19 mouse cellular contexts compared by ENCODE assay signal in the genomic region with DNA sequence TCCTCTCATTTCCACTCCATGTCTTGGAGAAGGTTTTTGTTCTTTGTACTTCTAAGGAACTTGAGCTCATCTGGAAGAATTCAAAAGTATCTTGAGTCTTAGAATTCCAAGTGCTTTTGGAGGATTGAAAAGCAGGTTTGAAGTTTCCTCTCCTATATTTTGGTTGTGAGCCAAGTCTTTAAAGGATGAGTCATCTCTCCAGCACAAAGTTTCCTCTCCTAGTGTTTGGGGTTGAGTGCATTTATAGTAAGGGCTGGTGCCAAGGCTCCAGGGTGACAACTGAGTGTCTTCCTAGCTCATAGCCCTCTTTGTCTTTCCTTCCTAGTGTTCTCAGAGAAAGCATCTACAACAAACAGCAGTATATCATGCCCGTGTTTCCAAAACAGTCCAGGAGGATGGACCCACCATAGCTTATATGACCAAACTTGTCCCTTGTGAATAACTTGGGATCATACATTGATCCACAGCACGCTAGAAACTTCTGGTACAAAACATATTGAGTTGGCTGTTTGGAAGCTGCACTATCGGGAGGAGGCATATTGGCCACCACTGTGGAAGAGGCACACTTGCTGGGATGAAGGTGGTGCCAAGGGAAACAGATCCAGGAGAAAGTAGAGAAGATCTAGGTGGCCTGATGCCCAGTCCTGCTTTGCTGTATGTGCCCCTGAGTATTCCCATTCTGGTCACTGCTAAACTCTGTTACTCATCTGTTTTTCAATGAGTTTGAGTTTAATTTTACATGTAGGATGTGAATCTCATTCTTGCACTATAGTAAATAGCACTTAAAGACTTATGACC.
DNase-seq lines count a peak whose midpoint lies in the region; ATAC-seq lines count a peak whose summit lies in the region.
"Had no signal": no experiment of that assay in that cellular context is flagged by ENCODE, and none has a peak within 500 bp of the region (broad histone marks: within the 10 kb centered on the region; RNA-seq: fewer than 3 reads in every experiment).

No protein-coding gene starts in this region.

- 89% methylated on average over 3 of the region's 3 CpGs for WGBS in embryonic facial prominence, embryonic 14.5 days
- 87% methylated on average over 3 of the region's 3 CpGs for WGBS in embryonic facial prominence, embryonic 10.5 days
- WGBS in hindbrain, embryonic 14.5 days, result 93% methylated on average over 3 of the region's 3 CpGs

- H3K27ac ChIP-seq in embryonic facial prominence, embryonic 14.5 days (replicated peaks; ENCODE audit: low read depth, low read length), result no peak overlapping the region
- H3K27ac ChIP-seq in embryonic facial prominence, embryonic 10.5 days (replicated peaks), result no peak overlapping the region
- H3K27ac ChIP-seq in hindbrain, embryonic 14.5 days, result no peak overlapping the region
- H3K27ac ChIP-seq: embryonic facial prominence, embryonic 13.5 days; forebrain, embryonic 13.5 days; heart, embryonic 10.5 days; hindbrain, embryonic 13.5 days; intestine, embryonic 15.5 days had no signal

- H3K27me3 ChIP-seq in embryonic facial prominence, embryonic 14.5 days (replicated peaks; ENCODE audit: control insufficient read depth, insufficient read depth, low read length), result no peaks in the 10 kb centered on the region
- no peaks in the 10 kb centered on the region for H3K27me3 ChIP-seq in embryonic facial prominence, embryonic 10.5 days (replicated peaks; ENCODE audit: low read depth, poor library complexity, severe bottlenecking)
- no peaks in the 10 kb centered on the region for H3K27me3 ChIP-seq in hindbrain, embryonic 14.5 days (ENCODE audit: control insufficient read depth, insufficient read depth, low read length)
- H3K27me3 ChIP-seq: embryonic facial prominence, embryonic 13.5 days; forebrain, embryonic 13.5 days; hindbrain, embryonic 13.5 days; intestine, embryonic 15.5 days had no signal

- H3K9ac ChIP-seq in embryonic facial prominence, embryonic 14.5 days (ENCODE audit: low read depth, low read length), result no peak overlapping the region
- no peak overlapping the region for H3K9ac ChIP-seq in hindbrain, embryonic 14.5 days
- H3K9ac ChIP-seq: embryonic facial prominence, embryonic 13.5 days; forebrain, embryonic 13.5 days; forebrain, postnatal 0 days; hindbrain, embryonic 13.5 days; intestine, embryonic 15.5 days had no signal

- ATAC-seq in embryonic facial prominence, embryonic 14.5 days (ENCODE audit: low read depth), result no peak
- no peak for ATAC-seq in hindbrain, embryonic 14.5 days (ENCODE audit: low FRiP score)
- ATAC-seq: forebrain, embryonic 13.5 days; forebrain, postnatal 0 days; intestine, embryonic 15.5 days had no signal

- no peaks in the 10 kb centered on the region for H3K4me1 ChIP-seq in embryonic facial prominence, embryonic 14.5 days (ENCODE audit: control insufficient read depth, insufficient read depth, low read length)
- 0 out of 2 replicates have a peak, but pooled peaks cover 2% of the 10 kb centered on the region for H3K4me1 ChIP-seq in embryonic facial prominence, embryonic 10.5 days
- H3K4me1 ChIP-seq in hindbrain, embryonic 14.5 days (replicated peaks; ENCODE audit: control insufficient read depth, insufficient read depth, low read length), result peaks cover under 1% of the 10 kb centered on the region; the same call in 1 of the 2 replicates
- H3K4me1 ChIP-seq: embryonic facial prominence, embryonic 13.5 days; forebrain, embryonic 13.5 days; intestine, embryonic 15.5 days had no signal

- DNase-seq in cerebellum, adult 18-20 months, result peak; percentile 40 to 46
- no peak for DNase-seq in cerebellum, adult 11-12 months
- DNase-seq in embryonic facial prominence, embryonic 14.5 days (ENCODE audit: low spot score), result peak; percentile 9
- no peak for DNase-seq in embryonic facial prominence, embryonic 10.5 days (ENCODE audit: low spot score)
- peak; percentile 51 for DNase-seq in 416B (ENCODE audit: low read depth)
- DNase-seq in brain, adult 2 months (ENCODE audit: low read depth, low spot score), result peak; percentile 65
- no peak for DNase-seq in hindbrain, embryonic 14.5 days (ENCODE audit: low spot score)
- DNase-seq: adrenal gland, adult 8-10 months; adrenal gland, postnatal 36 days; forebrain, postnatal 0 days; gastrocnemius, postnatal 36 days; heart, adult 18-20 months; heart, postnatal 10 days; kidney, adult 18-20 months had no signal

- no peak overlapping the region for H3K4me3 ChIP-seq in embryonic facial prominence, embryonic 14.5 days (ENCODE audit: low read depth, low read length)
- H3K4me3 ChIP-seq in embryonic facial prominence, embryonic 10.5 days, result no peak overlapping the region
- H3K4me3 ChIP-seq in hindbrain, embryonic 14.5 days (replicated peaks; ENCODE audit: low read length), result no peak overlapping the region
- H3K4me3 ChIP-seq: embryonic facial prominence, embryonic 13.5 days; forebrain, embryonic 13.5 days; heart, embryonic 10.5 days; hindbrain, embryonic 13.5 days; intestine, embryonic 15.5 days had no signal

- no peak overlapping the region for H3K4me2 ChIP-seq in embryonic facial prominence, embryonic 14.5 days (ENCODE audit: low read depth, low read length)
- H3K4me2 ChIP-seq in hindbrain, embryonic 14.5 days (replicated peaks), result no peak overlapping the region
- H3K4me2 ChIP-seq: embryonic facial prominence, embryonic 13.5 days; forebrain, embryonic 13.5 days; hindbrain, embryonic 13.5 days; intestine, embryonic 15.5 days had no signal

- no peaks in the 10 kb centered on the region for H3K9me3 ChIP-seq in embryonic facial prominence, embryonic 14.5 days (ENCODE audit: control insufficient read depth, low read length)
- H3K9me3 ChIP-seq in embryonic facial prominence, embryonic 10.5 days, result no peaks in the 10 kb centered on the region
- no peaks in the 10 kb centered on the region for H3K9me3 ChIP-seq in hindbrain, embryonic 14.5 days (ENCODE audit: control insufficient read depth, low read length)
- H3K9me3 ChIP-seq: embryonic facial prominence, embryonic 13.5 days; forebrain, embryonic 13.5 days; heart, embryonic 10.5 days; hindbrain, embryonic 13.5 days; intestine, embryonic 15.5 days had no signal

- H3K36me3 ChIP-seq in embryonic facial prominence, embryonic 14.5 days (ENCODE audit: control insufficient read depth, insufficient read depth, low read length), result no peaks in the 10 kb centered on the region
- H3K36me3 ChIP-seq in embryonic facial prominence, embryonic 10.5 days (replicated peaks), result no peaks in the 10 kb centered on the region
- no peaks in the 10 kb centered on the region for H3K36me3 ChIP-seq in hindbrain, embryonic 14.5 days (replicated peaks; ENCODE audit: control insufficient read depth, insufficient read depth)
- H3K36me3 ChIP-seq: embryonic facial prominence, embryonic 13.5 days; heart, embryonic 10.5 days; hindbrain, embryonic 13.5 days; intestine, embryonic 15.5 days had no signal

Comparison
In these comparisons a context has a peak if more than half of its experiments do, and no peak if none do; other contexts are left out.
1. DNase-seq: peak in cerebellum, adult 18-20 months (2 of 2), embryonic facial prominence, embryonic 14.5 days (single experiment), 416B (single experiment) and brain, adult 2 months (single experiment); none in cerebellum, adult 11-12 months (single experiment), embryonic facial prominence, embryonic 10.5 days (single experiment) and hindbrain, embryonic 14.5 days (single experiment).